Mouse (Mus musculus) lung, adult 2 months (tissue): ENCODE results near the gene Grsf1.

Source experiments
- CTCF ChIP-seq: fragments of 200-500 bp; IDR thresholded peaks from 2 replicates; pipeline ENCODE4 v1.5.1; 2011; ENCODE audit warnings: mild to moderate bottlenecking, low read length, control low read depth; ENCODE audit not compliant: insufficient read depth
- POLR2A ChIP-seq: fragments of 200-500 bp; IDR thresholded peaks from 2 replicates; pipeline ENCODE4 v1.6.1; 2011; ENCODE audit warnings: low read depth, mild to moderate bottlenecking, control low read depth, low read length, borderline replicate concordance; ENCODE audit errors: extremely low read depth

DNA sequence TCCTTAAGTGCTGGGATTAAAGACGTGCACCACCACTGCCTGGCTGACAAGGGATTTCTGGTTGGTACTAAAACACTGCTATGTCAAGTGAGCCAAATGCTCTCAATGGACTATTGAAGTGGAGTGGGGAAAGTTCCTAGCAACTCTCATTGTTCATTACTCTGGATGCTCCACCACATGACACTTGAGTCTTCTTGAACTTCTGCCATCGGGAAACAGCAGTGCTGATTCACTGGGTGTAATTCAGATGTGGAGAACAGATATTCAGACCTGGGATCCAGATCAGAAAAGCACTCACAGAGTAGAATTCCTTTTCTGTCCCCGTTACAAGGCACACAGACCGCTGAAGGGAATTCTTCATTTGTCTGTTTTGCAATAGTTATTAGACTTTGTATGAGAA, 27.6 kb upstream of the Grsf1 start:
- TF ChIP-seq CTCF (no peak), POLR2A (no peak)
